Mouse (Mus musculus): ENCODE results near the gene Lgals9. TPM values are rescaled to one million over a fixed set of nuclear protein-coding genes. Genes with fewer than 3 reads are reported as not detected.

Lgals9 gene
- polyA plus RNA-seq, 1 experiment from 2014 or later: 13.4 TPM

DNA sequence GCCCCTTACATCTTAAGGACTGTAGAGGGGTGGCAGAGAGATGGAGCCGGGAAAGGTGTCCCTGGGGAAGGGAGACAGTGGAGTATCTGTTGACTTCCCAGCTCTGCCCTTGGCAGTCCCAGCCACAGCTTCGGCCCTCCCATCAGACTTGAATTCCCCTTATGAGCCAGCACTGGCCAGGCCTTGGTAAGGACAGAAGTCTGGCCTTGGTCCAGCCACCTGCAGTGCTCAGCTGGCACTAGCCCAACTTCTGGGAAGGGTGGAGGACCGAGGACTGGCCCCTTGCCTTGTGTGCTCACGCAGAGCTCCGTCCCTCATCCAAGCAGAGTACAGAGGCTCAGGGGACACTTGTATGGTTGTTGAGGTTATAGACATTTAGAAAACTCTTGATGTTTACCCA, 55.4 kb downstream of the Lgals9 start:
- no peaks in the 10 kb centered on the region for H3K36me3 ChIP-seq
- 44% methylated on average over 5 of the region's 5 CpGs for WGBS
- H3K9me3 ChIP-seq: no peaks in the 10 kb centered on the region
- no peak overlapping the region for H3K27ac ChIP-seq (replicated peaks)
- no peak overlapping the region for H3K9ac ChIP-seq
- no peak overlapping the region for H3K4me3 ChIP-seq
- H3K4me2 ChIP-seq: no peak overlapping the region
- peak; percentile 71 for ATAC-seq (ENCODE audit: low FRiP score, low read depth)
- H3K27me3 ChIP-seq: peaks cover 26% of the 10 kb centered on the region
- H3K4me1 ChIP-seq (replicated peaks): peaks cover 8% of the 10 kb centered on the region

DNA sequence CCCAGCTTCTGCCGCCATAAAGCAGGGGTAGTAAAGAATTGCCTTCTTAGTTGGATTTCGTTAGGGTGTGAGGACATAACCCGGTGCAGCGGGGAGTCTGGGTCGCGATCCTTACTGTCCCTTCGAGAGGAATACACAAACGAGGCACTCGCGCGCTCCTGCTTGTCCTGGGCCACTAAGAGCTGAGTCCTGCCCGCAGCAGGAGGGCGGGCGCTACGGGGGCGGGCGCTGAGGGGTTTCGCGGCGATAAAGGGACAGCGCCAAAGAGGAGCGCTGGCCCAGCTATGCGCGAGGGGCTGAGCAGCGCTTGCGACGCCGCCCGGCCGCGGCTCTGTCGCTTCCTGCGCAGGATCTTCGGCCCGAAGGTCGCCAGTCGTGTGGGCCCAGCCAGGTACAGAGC, 59.8 kb downstream of the Lgals9 start:
- Histone ChIP-seq H3K4me1 (replicated peaks) (peaks cover 8% of the 10 kb centered on the region), H3K9ac (0 out of 2 replicates have a peak overlapping the region, but pooled peaks have one; percentile 26), H3K9me3 (no peaks in the 10 kb centered on the region), H3K4me2 (peak overlapping the region; percentile 59), H3K36me3 (no peaks in the 10 kb centered on the region), H3K27me3 (peaks cover 38% of the 10 kb centered on the region), H3K27ac (replicated peaks) (no peak overlapping the region), H3K4me3 (peak overlapping the region; percentile 36)
- under 1% methylated on average over 37 of the region's 37 CpGs for WGBS
- ATAC-seq (ENCODE audit: low FRiP score, low read depth): no peak

DNA sequence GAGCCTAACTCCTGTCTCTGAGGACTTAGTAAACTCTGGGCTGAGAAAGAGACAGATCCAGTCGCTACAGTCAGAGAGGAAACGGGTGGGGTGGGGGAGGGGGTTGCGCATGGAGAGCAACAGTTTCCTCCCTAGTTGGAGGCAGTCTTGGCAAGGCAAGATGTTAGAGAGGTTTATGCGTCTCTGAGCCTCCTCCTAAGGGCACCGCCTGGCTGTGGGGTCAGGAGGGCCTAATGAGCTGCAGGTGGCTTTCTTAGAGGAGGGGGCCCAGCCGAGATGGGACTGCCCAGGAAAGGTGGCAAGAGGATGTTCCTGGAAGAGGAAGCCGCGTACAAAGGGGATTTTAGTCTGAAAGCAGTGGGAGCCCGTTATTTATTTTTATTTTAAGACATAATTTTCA, 60.6 kb downstream of the Lgals9 start:
- Histone ChIP-seq H3K9me3 (no peaks in the 10 kb centered on the region), H3K36me3 (no peaks in the 10 kb centered on the region), H3K4me1 (replicated peaks) (peaks cover 8% of the 10 kb centered on the region), H3K4me3 (no peak overlapping the region), H3K9ac (no peak overlapping the region), H3K4me2 (no peak overlapping the region), H3K27me3 (peaks cover 38% of the 10 kb centered on the region), H3K27ac (replicated peaks) (no peak overlapping the region)
- 13% methylated on average over 9 of the region's 9 CpGs for WGBS
- ATAC-seq (ENCODE audit: low FRiP score, low read depth): no peak

DNA sequence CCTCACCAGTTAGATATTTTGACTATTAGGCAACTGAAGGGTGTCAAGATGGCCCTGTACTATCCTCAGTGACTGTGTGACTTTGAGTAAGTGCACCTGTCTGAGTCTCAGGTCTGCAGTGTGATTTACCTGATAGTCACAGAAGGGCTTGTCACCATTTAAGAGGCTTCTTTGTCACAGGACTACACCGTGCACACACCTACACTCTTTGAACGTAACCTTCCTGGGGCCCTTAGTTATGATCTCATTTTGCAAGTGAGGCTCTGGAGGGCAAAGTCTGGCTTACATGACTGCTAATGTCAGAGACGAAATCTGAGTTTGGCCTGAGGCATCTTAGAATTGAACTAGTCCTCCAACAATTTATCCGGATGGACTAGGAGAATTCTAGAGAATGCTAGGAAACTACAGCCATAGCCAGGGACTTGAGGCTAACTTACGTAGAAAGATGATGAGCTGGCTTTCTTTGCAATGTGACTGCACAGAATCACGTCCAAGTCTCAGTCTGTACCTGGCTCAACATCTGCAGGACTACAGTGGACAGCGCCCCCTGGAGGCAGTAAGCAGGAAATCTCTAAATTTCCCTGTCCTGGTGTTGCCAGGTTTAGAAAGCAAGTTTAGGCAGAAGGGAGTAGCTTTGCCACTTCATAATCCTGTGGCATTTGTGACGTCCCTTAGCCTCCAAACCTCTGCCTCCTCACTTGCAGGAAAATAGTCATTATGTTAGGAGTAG, 61.9 kb downstream of the Lgals9 start:
- no peak overlapping the region for H3K4me2 ChIP-seq
- H3K27ac ChIP-seq (replicated peaks): no peak overlapping the region
- peaks cover 38% of the 10 kb centered on the region for H3K27me3 ChIP-seq
- H3K4me3 ChIP-seq: no peak overlapping the region
- H3K4me1 ChIP-seq (replicated peaks): peaks cover 8% of the 10 kb centered on the region
- no peaks in the 10 kb centered on the region for H3K9me3 ChIP-seq
- no peak for ATAC-seq (ENCODE audit: low FRiP score, low read depth)
- WGBS: 38% methylated on average over 8 of the region's 8 CpGs
- no peaks in the 10 kb centered on the region for H3K36me3 ChIP-seq
- H3K9ac ChIP-seq: no peak overlapping the region

DNA sequence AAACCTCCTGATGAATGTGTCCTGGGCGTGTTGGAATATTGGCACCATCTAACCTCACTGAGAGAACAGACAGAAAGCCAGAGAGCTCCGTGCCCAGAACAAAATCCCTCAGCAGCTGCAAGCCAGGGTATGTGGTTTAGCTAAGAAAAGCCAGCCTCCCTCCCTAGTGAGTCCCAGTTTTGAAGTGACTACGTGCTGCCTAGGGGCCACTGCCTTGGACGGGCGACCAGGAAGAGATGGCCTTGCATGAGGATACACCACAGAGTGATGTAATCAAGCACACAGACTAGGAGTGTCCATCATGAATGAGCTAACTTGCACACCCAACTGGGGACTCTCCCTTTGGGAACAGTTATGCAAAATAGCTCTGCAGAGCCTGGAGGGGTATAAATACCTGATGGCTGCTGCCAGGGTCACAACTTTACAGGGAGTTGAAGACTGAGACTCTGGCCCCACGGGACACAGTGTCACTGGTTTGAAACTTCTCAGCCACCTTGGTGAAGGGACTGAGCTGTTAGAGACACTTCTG, 64.3 kb downstream of the Lgals9 start, which contains the start of gene Nos2:
Nos2 (plus strand) TSS at position 377 of the 529 bp plus-strand sequence.
- no peak for ATAC-seq (ENCODE audit: low FRiP score, low read depth)
- peaks cover 8% of the 10 kb centered on the region for H3K4me1 ChIP-seq (replicated peaks)
- no peaks in the 10 kb centered on the region for H3K9me3 ChIP-seq
- H3K27me3 ChIP-seq: peaks cover 23% of the 10 kb centered on the region
- no peak within 1 kb of the TSS for H3K9ac ChIP-seq
- H3K27ac ChIP-seq (replicated peaks): no peak within 1 kb of the TSS
- WGBS: 63% methylated on average over 6 of the region's 6 CpGs
- H3K4me2 ChIP-seq: no peak within 1 kb of the TSS
- no peak within 1 kb of the TSS for H3K4me3 ChIP-seq
- no peaks in the 10 kb centered on the region for H3K36me3 ChIP-seq

DNA sequence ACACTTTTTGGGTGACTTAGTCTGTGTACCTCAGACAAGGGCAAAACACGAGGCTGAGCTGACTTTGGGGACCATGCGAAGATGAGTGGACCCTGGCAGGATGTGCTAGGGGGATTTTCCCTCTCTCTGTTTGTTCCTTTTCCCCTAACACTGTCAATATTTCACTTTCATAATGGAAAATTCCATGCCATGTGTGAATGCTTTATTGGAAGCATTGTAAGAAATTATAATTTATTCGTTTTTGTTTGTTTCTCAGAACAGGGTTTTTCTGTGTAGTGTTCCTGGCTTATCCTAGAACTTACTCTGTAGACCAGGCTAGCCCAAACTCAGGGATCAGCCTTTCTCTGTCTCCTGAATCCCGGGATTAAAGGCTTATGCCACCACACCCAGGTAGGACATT, 65.0 kb downstream of the Lgals9 start:
- Histone ChIP-seq H3K9me3 (no peaks in the 10 kb centered on the region), H3K36me3 (no peaks in the 10 kb centered on the region), H3K4me2 (no peak overlapping the region), H3K4me3 (no peak overlapping the region), H3K27me3 (peaks cover 16% of the 10 kb centered on the region), H3K9ac (no peak overlapping the region), H3K27ac (replicated peaks) (no peak overlapping the region), H3K4me1 (replicated peaks) (peaks cover 2% of the 10 kb centered on the region)
- WGBS: 76% methylated on average over 4 of the region's 4 CpGs
- no peak for ATAC-seq (ENCODE audit: low FRiP score, low read depth)

DNA sequence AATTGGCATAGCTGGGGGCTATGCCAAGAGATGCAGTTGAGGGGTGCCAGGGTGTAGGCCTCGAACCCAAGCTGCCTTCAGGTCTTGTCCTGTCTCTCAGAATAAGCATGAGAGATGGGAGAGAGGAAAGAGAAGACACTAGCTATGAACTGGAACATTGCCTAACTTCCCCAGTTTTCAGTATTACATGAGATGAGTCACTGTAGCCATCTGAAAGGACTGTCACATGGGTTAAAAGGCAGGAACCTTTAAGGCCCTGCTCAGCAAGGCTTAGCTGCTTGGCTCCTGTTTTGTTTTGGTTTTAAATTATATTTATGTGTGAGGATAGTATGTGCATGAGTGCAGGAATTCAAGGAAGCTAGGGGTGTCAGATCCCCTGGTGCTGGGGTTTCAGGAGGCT, 68.3 kb downstream of the Lgals9 start:
- Histone ChIP-seq H3K9ac (no peak overlapping the region), H3K27ac (replicated peaks) (no peak overlapping the region), H3K4me3 (no peak overlapping the region), H3K36me3 (no peaks in the 10 kb centered on the region), H3K27me3 (no peaks in the 10 kb centered on the region), H3K9me3 (no peaks in the 10 kb centered on the region), H3K4me1 (replicated peaks) (no peaks in the 10 kb centered on the region), H3K4me2 (no peak overlapping the region)
- no peak for ATAC-seq (ENCODE audit: low FRiP score, low read depth)
- WGBS: 80% methylated on average over 1 of the region's 1 CpGs

DNA sequence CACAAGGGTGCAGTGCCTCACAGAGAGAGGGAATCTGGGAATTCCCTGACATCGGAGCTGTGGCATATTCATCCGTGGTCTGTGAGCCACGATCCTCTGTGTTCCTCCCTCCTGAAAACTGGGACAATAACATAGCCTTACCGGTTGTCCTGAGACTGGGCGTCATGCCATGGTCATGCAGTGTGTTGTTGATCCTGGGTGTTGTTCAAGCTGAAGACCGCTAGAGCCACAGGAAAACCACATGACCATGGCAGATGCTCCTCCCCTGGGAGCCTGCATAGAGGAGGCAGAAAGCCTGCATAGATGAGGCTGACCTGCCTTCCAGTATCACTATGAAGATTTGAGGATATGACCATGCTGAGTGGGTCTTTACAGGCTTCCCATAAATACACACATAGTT, 69.3 kb downstream of the Lgals9 start:
- Histone ChIP-seq H3K27ac (replicated peaks) (no peak overlapping the region), H3K9ac (no peak overlapping the region), H3K4me1 (replicated peaks) (no peaks in the 10 kb centered on the region), H3K4me2 (no peak overlapping the region), H3K36me3 (no peaks in the 10 kb centered on the region), H3K27me3 (no peaks in the 10 kb centered on the region), H3K9me3 (no peaks in the 10 kb centered on the region), H3K4me3 (no peak overlapping the region)
- no peak for ATAC-seq (ENCODE audit: low FRiP score, low read depth)
- 81% methylated on average over 6 of the region's 6 CpGs for WGBS

Other genes starting within 250 kb of the Lgals9 start
- gene Ccnq, start 233.2 kb downstream of the Lgals9 start, polyA plus RNA-seq (2015; fragmentation: Nextera tagmentation; extraction: Ambion mirVana): 28.0 and 28.4 TPM in 2 replicates
- 34.5 and 39.2 TPM in 2 replicates for gene Lyrm9, start 158.4 kb downstream of the Lgals9 start, polyA plus RNA-seq (2015; fragmentation: Nextera tagmentation; extraction: Ambion mirVana)
- gene Nos2, start 64.2 kb downstream of the Lgals9 start, polyA plus RNA-seq (2015; fragmentation: Nextera tagmentation; extraction: Ambion mirVana): 1.1 and 1.6 TPM in 2 replicates
- gene Ksr1, start 161.5 kb upstream of the Lgals9 start, polyA plus RNA-seq (2015; fragmentation: Nextera tagmentation; extraction: Ambion mirVana): 5.0 and 5.6 TPM in 2 replicates

All from hindbrain, embryonic 15.5 days (tissue).